Mouse (Mus musculus) ES-E14 (cell line): ENCODE data around the gene Cxcl16. TPM values are rescaled to one million over a fixed set of nuclear protein-coding genes. Genes with fewer than 3 reads are reported as not detected.

Experiments
- DNase-seq: peaks from one replicate; pipeline ENCODE4 v3.0.0-alpha.2; 2013; ENCODE audit warnings: low read depth, low spot score
- H3K27ac ChIP-seq: 2 replicates; pipeline ENCODE4 v1.5.1; 2012; ENCODE audit warnings: low read depth, mild to moderate bottlenecking, low read length, moderate library complexity, mixed read lengths; ENCODE audit not compliant: poor library complexity, insufficient read depth, severe bottlenecking
- H3K36me3 ChIP-seq: 2 replicates; pipeline ENCODE4 v1.6.1; 2012; ENCODE audit warnings: mild to moderate bottlenecking, low read length, moderate library complexity, mixed read lengths; ENCODE audit not compliant: control insufficient read depth, poor library complexity, insufficient read depth, severe bottlenecking
- H3K4me1 ChIP-seq, 2 experiments: fragments of 150-350 bp in 1 of 2; sonication (generic) in 1 of 2; 2 replicates each; pipeline ENCODE4 v1.6.1; 2012; ENCODE audit warnings: low read length in 2 of 2, mild to moderate bottlenecking in 1 of 2, mixed read lengths in 1 of 2; ENCODE audit not compliant: control insufficient read depth in 2 of 2, insufficient read depth in 2 of 2, poor library complexity in 1 of 2
- H3K4me3 ChIP-seq, 2 experiments: fragments of 150-350 bp in 1 of 2; sonication (generic) in 1 of 2; 2 replicates each; pipeline ENCODE4 v1.5.1; 2012; ENCODE audit warnings: low read length in 2 of 2, low read depth in 1 of 2, mild to moderate bottlenecking in 1 of 2, mixed read lengths in 1 of 2; ENCODE audit not compliant: insufficient read depth in 1 of 2, poor library complexity in 1 of 2, severe bottlenecking in 1 of 2
- H3K9ac ChIP-seq: 2 replicates; pipeline ENCODE4 v1.6.1; 2012; ENCODE audit warnings: low read depth, mild to moderate bottlenecking, low read length, mixed read lengths; ENCODE audit not compliant: poor library complexity, insufficient read depth, severe bottlenecking
- H3K9me3 ChIP-seq: fragments of 150-350 bp; sonication (generic); 2 replicates; pipeline ENCODE4 v1.6.1; 2012; ENCODE audit warnings: low read depth, mild to moderate bottlenecking, low read length; ENCODE audit not compliant: control insufficient read depth, insufficient read depth
- CHD2 ChIP-seq: IDR thresholded peaks from 2 replicates; pipeline ENCODE4 v1.6.1; 2014; ENCODE audit warnings: mild to moderate bottlenecking, low read depth, low read length, inconsistent platforms
- HCFC1 ChIP-seq: IDR thresholded peaks from 2 replicates; pipeline ENCODE4 v1.6.1; 2012; ENCODE audit warnings: low read length, inconsistent platforms, borderline replicate concordance; ENCODE audit not compliant: insufficient read depth
- MAFK ChIP-seq: IDR thresholded peaks from 2 replicates; pipeline ENCODE4 v1.6.1; 2014; ENCODE audit warnings: mild to moderate bottlenecking, low read depth, low read length, inconsistent platforms; ENCODE audit not compliant: insufficient read depth
- ZC3H11A ChIP-seq: IDR thresholded peaks from 2 replicates; pipeline ENCODE4 v1.6.1; 2012; ENCODE audit warnings: low read depth, mild to moderate bottlenecking, inconsistent platforms, low read length, borderline replicate concordance
- ZNF384 ChIP-seq: IDR thresholded peaks from 2 replicates; pipeline ENCODE4 v1.6.1; 2012; ENCODE audit warnings: low read depth, low read length, inconsistent platforms
- in situ Hi-C, 2 experiments: fragments of 600-800 bp; cut with MboI; formaldehyde crosslinking; loops; one replicate each; pipeline ENCODE4 v1.15.1; 2025; ENCODE audit warnings: low sequenced_read_pairs in 2 of 2, inconsistent platforms in 1 of 2; ENCODE audit not compliant: unreplicated experiment in 2 of 2
- total RNA-seq: library from RNA; depleted of rRNA; stranded (reverse); fragments of 300-350 nt; gene quantifications from 2 replicates; pipeline ENCODE4 v1.2.3, GENCODE M21; 2012

Gene Cxcl16
- total RNA-seq, 1 experiment: 2.9 TPM

GRCm38 (mm10) chr11:70435476-70435875 lies 24.3 kb downstream of the Cxcl16 start:
- H3K4me1 ChIP-seq: peaks cover 2 to 13% of the 10 kb centered on the region in 2 experiments; a peak in 2 of 4 replicates
- in situ Hi-C loops: no loop called here

DNA sequence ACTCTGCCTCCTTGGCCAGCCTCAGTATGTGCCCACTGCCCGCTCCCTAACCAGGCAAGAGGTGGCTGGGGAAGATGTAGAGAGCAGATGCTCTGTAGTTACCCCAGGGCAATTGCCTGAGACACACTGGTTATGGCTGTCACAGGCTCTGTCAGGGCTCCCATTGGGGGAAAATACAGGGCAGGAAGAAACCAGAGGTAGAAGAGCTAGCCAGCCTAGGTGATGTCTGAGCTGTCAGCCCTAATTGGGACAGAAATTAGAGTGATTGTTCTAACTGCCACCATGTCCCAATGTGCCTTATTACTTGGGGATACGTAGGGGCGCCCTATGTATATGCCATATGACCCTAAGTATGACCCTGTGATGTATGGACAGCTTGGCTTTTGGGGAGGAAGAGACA lies 25.8 kb downstream of the Cxcl16 start:
- Histone ChIP-seq H3K9ac (no peak overlapping the region; the same call in 1 of the 2 replicates), H3K27ac (no peak overlapping the region), H3K4me3 (no peak overlapping the region), H3K4me1 (peaks cover 2 to 13% of the 10 kb centered on the region in 2 experiments; a peak in 2 of 4 replicates), H3K9me3 (no peaks in the 10 kb centered on the region), H3K36me3 (peaks cover 25% of the 10 kb centered on the region)
- TF ChIP-seq ZNF384 (no peak), CHD2 (no peak), ZC3H11A (no peak), HCFC1 (no peak), MAFK (no peak)
- in situ Hi-C loops: no loop called here
- DNase-seq: no peak

More at GRCm38 (mm10) chr11:70435476-70435875, 24.3 kb downstream of the Cxcl16 start:
- Histone ChIP-seq H3K27ac (no peak overlapping the region), H3K9me3 (no peaks in the 10 kb centered on the region), H3K36me3 (peaks cover 38% of the 10 kb centered on the region), H3K9ac (no peak overlapping the region), H3K4me3 (no peak overlapping the region)
- TF ChIP-seq ZNF384 (no peak), CHD2 (no peak)
- no peak for DNase-seq

DNA sequence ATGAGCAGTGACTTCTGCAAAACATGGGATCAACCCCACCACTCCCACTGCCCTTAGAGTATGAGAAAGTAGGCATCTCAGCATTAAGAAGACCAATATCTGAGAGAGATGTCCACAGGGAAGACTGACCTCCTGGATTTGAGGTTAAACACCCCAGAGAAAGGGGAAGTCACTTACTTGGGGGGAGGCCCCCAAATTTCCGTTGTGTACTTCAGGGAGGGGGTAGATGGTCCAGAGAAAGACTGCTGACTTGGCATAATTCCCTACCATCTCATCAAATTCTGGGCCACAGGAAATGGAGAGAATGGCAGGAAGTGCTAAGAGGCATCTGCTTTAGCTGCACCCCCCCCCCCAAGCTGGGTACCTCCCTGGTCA lies 26.2 kb downstream of the Cxcl16 start:
- no peak for TF ChIP-seq HCFC1
- no peak for TF ChIP-seq CHD2
- peak; percentile 84 for TF ChIP-seq MAFK
- no peak for TF ChIP-seq ZNF384
- TF ChIP-seq ZC3H11A: no peak
- no peak overlapping the region; the same call in 1 of the 2 replicates for H3K9ac ChIP-seq

DNA sequence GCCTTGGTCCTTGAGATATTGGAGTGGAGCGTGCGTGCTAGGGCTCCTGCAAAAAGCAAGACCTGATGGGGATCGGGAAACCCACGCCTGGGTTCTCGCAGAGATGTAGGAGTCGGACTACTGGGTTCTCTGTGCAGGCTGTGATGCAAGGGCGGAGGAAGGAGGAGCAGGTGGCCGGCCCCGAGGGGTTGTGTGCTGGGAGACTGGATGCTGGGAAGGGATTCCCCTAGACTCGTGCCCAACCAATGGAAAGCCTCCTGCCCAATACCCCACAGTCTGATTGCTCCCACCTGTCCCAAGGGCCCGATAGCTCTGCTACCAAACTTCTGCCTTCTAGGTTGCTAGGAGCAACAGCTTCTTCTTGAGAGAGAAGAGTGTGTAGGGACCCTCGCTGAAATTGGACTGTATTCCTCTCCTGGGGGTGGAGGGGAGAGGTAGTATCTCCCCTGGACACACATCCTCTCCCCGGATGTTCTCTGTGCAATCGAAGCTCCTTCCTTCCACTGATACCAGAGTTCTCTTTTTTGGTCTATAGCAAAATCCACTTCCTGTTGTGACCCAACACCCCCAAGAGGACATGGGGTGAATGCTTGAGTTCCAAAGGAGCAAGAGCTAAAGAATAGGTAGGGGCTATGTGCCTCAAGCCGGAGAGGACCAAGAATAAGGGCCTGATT lies 26.8 kb downstream of the Cxcl16 start:
- Histone ChIP-seq H3K4me1 (peaks cover 2 to 13% of the 10 kb centered on the region in 2 experiments; a peak in 2 of 4 replicates), H3K36me3 (peaks cover 20% of the 10 kb centered on the region), H3K4me3 (peak overlapping the region; percentile 84 to 96), H3K9me3 (no peaks in the 10 kb centered on the region), H3K27ac (no peak overlapping the region; the same call in 1 of the 2 replicates), H3K9ac (peak overlapping the region; percentile 83)
- DNase-seq: no peak
- no peak for TF ChIP-seq ZNF384
- no peak for TF ChIP-seq MAFK
- TF ChIP-seq ZC3H11A: no peak
- no peak for TF ChIP-seq HCFC1
- TF ChIP-seq CHD2: no peak
- in situ Hi-C loops: no loop called here

More for the DNA sequence above, 26.2 kb downstream of the Cxcl16 start:
- peaks cover 2 to 13% of the 10 kb centered on the region in 2 experiments; a peak in 2 of 4 replicates for H3K4me1 ChIP-seq
- H3K36me3 ChIP-seq: peaks cover 23% of the 10 kb centered on the region
- no peak overlapping the region for H3K27ac ChIP-seq
- peak overlapping the region in 1 of 2 experiments; percentile 96; a peak in 1 of 4 replicates for H3K4me3 ChIP-seq
- no peaks in the 10 kb centered on the region for H3K9me3 ChIP-seq
- no peak for DNase-seq
- in situ Hi-C loops: no loop called here
